Mouse (Mus musculus) embryonic facial prominence, embryonic 11.5 days (tissue): ENCODE results near the gene Epb41l3. TPM values are rescaled to one million over a fixed set of nuclear protein-coding genes. Genes with fewer than 3 reads are reported as not detected.

Experiments
- ATAC-seq: fragments of 200-750 bp; cut with Nextera tagmentation; replicated peaks from 2 replicates; pipeline ENCODE4 v1.8.0; 2017; ENCODE audit warnings: low read depth; ENCODE audit not compliant: insufficient number of reproducible peaks, low FRiP score, low TSS enrichment
- DNase-seq: peaks from one replicate; pipeline ENCODE4 v3.0.0-alpha.2; 2015; ENCODE audit warnings: low spot score
- H3K27ac ChIP-seq: fragments of 300-500 bp; sonication (generic); replicated peaks from 2 replicates; pipeline ENCODE4 v1.5.1; 2014; ENCODE audit warnings: mild to moderate bottlenecking, low read depth, low read length, control low read depth
- H3K27me3 ChIP-seq: fragments of 300-500 bp; sonication (generic); 2 replicates; pipeline ENCODE4 v1.6.1; 2014; ENCODE audit warnings: mild to moderate bottlenecking, low read length, moderate library complexity, mixed read lengths; ENCODE audit not compliant: control insufficient read depth, insufficient read depth
- H3K36me3 ChIP-seq: fragments of 300-500 bp; sonication (generic); replicated peaks from 2 replicates; pipeline ENCODE4 v1.6.1; 2014; ENCODE audit warnings: low read depth, mild to moderate bottlenecking, low read length, moderate library complexity, mixed read lengths; ENCODE audit not compliant: control insufficient read depth, insufficient read depth
- H3K4me1 ChIP-seq: fragments of 300-500 bp; sonication (generic); 2 replicates; pipeline ENCODE4 v1.6.1; 2014; ENCODE audit warnings: low read length, mixed read lengths; ENCODE audit not compliant: control insufficient read depth, insufficient read depth
- H3K4me2 ChIP-seq: fragments of 300-500 bp; sonication (generic); 2 replicates; pipeline ENCODE4 v1.6.1; 2014; ENCODE audit warnings: low read depth, mild to moderate bottlenecking, control low read depth, low read length, moderate library complexity
- H3K4me3 ChIP-seq: fragments of 300-500 bp; sonication (generic); 2 replicates; pipeline ENCODE4 v1.5.1; 2014; ENCODE audit warnings: low read depth, low read length, control low read depth
- H3K9ac ChIP-seq: fragments of 300-500 bp; sonication (generic); replicated peaks from 2 replicates; pipeline ENCODE4 v1.6.1; 2014; ENCODE audit warnings: mild to moderate bottlenecking, control low read depth, low read length
- H3K9me3 ChIP-seq: fragments of 300-500 bp; sonication (generic); replicated peaks from 2 replicates; pipeline ENCODE4 v1.6.1; 2016; ENCODE audit warnings: mild to moderate bottlenecking, low read length, inconsistent platforms, mixed read lengths; ENCODE audit not compliant: control insufficient read depth
- WGBS: fragments of 180-500 bp; shearing (Covaris S2); extraction: QIAGEN DNeasy Blood & Tissue Kit; methylation state at CpG from one replicate; pipeline ENCODE4 v1.1.7; 2014; 5-methylcytosine and 5-hydroxymethylcytosine counted together
- polyA plus RNA-seq: library from polyadenylated mRNA; unstranded; fragments of >200 nt; fragmentation: Nextera tagmentation; extraction: Ambion mirVana; gene quantifications from 2 replicates; pipeline ENCODE4 v1.2.1, GENCODE M21; 2014

Gene Epb41l3
- polyA plus RNA-seq, 1 experiment from 2014 or later, result 136 TPM

GRCm38 (mm10) chr17:69196656-69197055, 121.2 kb downstream of the Epb41l3 start:
- Histone ChIP-seq H3K4me2 (no peak overlapping the region), H3K27me3 (no peaks in the 10 kb centered on the region), H3K4me1 (peaks cover 6% of the 10 kb centered on the region), H3K9me3 (no peaks in the 10 kb centered on the region), H3K4me3 (no peak overlapping the region), H3K27ac (no peak overlapping the region), H3K9ac (no peak overlapping the region), H3K36me3 (no peaks in the 10 kb centered on the region)
- 78% methylated on average over 10 of the region's 10 CpGs for WGBS
- ATAC-seq (no peak), DNase-seq (no peak)

- DNase-seq (no peak), ATAC-seq (no peak; the same call in 1 of the 2 replicates)
- no peaks in the 10 kb centered on the region for H3K36me3 ChIP-seq
- 21% methylated on average over 1 of the region's 1 CpGs for WGBS
- no peak overlapping the region for H3K27ac ChIP-seq
- H3K9ac ChIP-seq, result no peak overlapping the region
- no peaks in the 10 kb centered on the region for H3K4me1 ChIP-seq
- H3K9me3 ChIP-seq, result no peaks in the 10 kb centered on the region
- H3K27me3 ChIP-seq, result no peaks in the 10 kb centered on the region
- no peak overlapping the region for H3K4me3 ChIP-seq
- H3K4me2 ChIP-seq, result no peak overlapping the region
These were observed 123.3 kb downstream of the Epb41l3 start for GRCm38 (mm10) chr17:69198805-69199204.

- WGBS, result 86% methylated on average over 6 of the region's 6 CpGs
- DNase-seq (no peak), ATAC-seq (no peak)
- H3K27ac ChIP-seq, result no peak overlapping the region
- no peak overlapping the region for H3K9ac ChIP-seq
- no peaks in the 10 kb centered on the region for H3K9me3 ChIP-seq
- H3K4me1 ChIP-seq, result no peaks in the 10 kb centered on the region
- H3K36me3 ChIP-seq, result no peaks in the 10 kb centered on the region
- no peak overlapping the region for H3K4me3 ChIP-seq
- H3K27me3 ChIP-seq, result no peaks in the 10 kb centered on the region
- no peak overlapping the region for H3K4me2 ChIP-seq
These were observed 124.3 kb downstream of the Epb41l3 start for GRCm38 (mm10) chr17:69199827-69200226.

GRCm38 (mm10) chr17:69200936-69201335, 125.5 kb downstream of the Epb41l3 start:
- DNase-seq (no peak), ATAC-seq (no peak)
- H3K27me3 ChIP-seq, result no peaks in the 10 kb centered on the region
- H3K9ac ChIP-seq, result no peak overlapping the region
- H3K36me3 ChIP-seq, result no peaks in the 10 kb centered on the region
- no peaks in the 10 kb centered on the region for H3K9me3 ChIP-seq
- H3K4me3 ChIP-seq, result no peak overlapping the region
- H3K4me2 ChIP-seq, result no peak overlapping the region
- H3K4me1 ChIP-seq, result no peaks in the 10 kb centered on the region
- no peak overlapping the region for H3K27ac ChIP-seq
- WGBS, result 95% methylated on average over 8 of the region's 8 CpGs

GRCm38 (mm10) chr17:69205282-69205999, 130.0 kb downstream of the Epb41l3 start:
- H3K4me1 ChIP-seq, result 0 out of 2 replicates have a peak, but pooled peaks cover 4% of the 10 kb centered on the region
- H3K36me3 ChIP-seq, result no peaks in the 10 kb centered on the region
- no peaks in the 10 kb centered on the region for H3K27me3 ChIP-seq
- 86% methylated on average over 5 of the region's 5 CpGs for WGBS
- no peak overlapping the region for H3K4me2 ChIP-seq
- ATAC-seq (no peak), DNase-seq (no peak)
- no peaks in the 10 kb centered on the region for H3K9me3 ChIP-seq
- no peak overlapping the region for H3K9ac ChIP-seq
- H3K27ac ChIP-seq, result no peak overlapping the region
- H3K4me3 ChIP-seq, result no peak overlapping the region

GRCm38 (mm10) chr17:69207562-69208312, 132.3 kb downstream of the Epb41l3 start:
- 28% methylated on average over 15 of the region's 15 CpGs for WGBS
- H3K27ac ChIP-seq, result no peak overlapping the region
- no peak overlapping the region for H3K4me3 ChIP-seq
- 0 out of 2 replicates have a peak, but pooled peaks cover 4% of the 10 kb centered on the region for H3K4me1 ChIP-seq
- H3K36me3 ChIP-seq, result no peaks in the 10 kb centered on the region
- no peaks in the 10 kb centered on the region for H3K9me3 ChIP-seq
- ATAC-seq (peak; percentile 76; the same call in 1 of the 2 replicates), DNase-seq (no peak)
- H3K27me3 ChIP-seq, result no peaks in the 10 kb centered on the region
- no peak overlapping the region for H3K4me2 ChIP-seq
- no peak overlapping the region for H3K9ac ChIP-seq

GRCm38 (mm10) chr17:69211065-69211464, 135.6 kb downstream of the Epb41l3 start:
- H3K9ac ChIP-seq, result no peak overlapping the region
- ATAC-seq (no peak), DNase-seq (no peak)
- H3K4me1 ChIP-seq, result 0 out of 2 replicates have a peak, but pooled peaks cover 4% of the 10 kb centered on the region
- no peak overlapping the region for H3K4me2 ChIP-seq
- H3K9me3 ChIP-seq, result no peaks in the 10 kb centered on the region
- H3K4me3 ChIP-seq, result no peak overlapping the region
- H3K36me3 ChIP-seq, result no peaks in the 10 kb centered on the region
- no peaks in the 10 kb centered on the region for H3K27me3 ChIP-seq
- H3K27ac ChIP-seq, result no peak overlapping the region

- no peak overlapping the region for H3K4me3 ChIP-seq
- no peaks in the 10 kb centered on the region for H3K4me1 ChIP-seq
- no peak overlapping the region for H3K27ac ChIP-seq
- H3K9ac ChIP-seq, result no peak overlapping the region
- no peaks in the 10 kb centered on the region for H3K36me3 ChIP-seq
- 95% methylated on average over 3 of the region's 3 CpGs for WGBS
- no peaks in the 10 kb centered on the region for H3K27me3 ChIP-seq
- no peak for ATAC-seq
- no peaks in the 10 kb centered on the region for H3K9me3 ChIP-seq
- DNase-seq, result no peak
- no peak overlapping the region for H3K4me2 ChIP-seq
These were observed 140.6 kb downstream of the Epb41l3 start for GRCm38 (mm10) chr17:69216120-69216519.
